Mouse (Mus musculus) lung, adult 2 months (tissue): ENCODE data around the gene Klk11. TPM values are rescaled to one million over a fixed set of nuclear protein-coding genes. Genes with fewer than 3 reads are reported as not detected.

Experiments
- DNase-seq: peaks from one replicate; pipeline ENCODE4 v3.0.0; 2022
- H3K4me1 ChIP-seq: fragments of 200-500 bp; 2 replicates; pipeline ENCODE4 v1.6.1; 2011; ENCODE audit warnings: low read length; ENCODE audit not compliant: control insufficient read depth, insufficient read depth
- H3K4me3 ChIP-seq: fragments of 200-500 bp; replicated peaks from 2 replicates; pipeline ENCODE3; 2011; ENCODE audit warnings: low read depth, mild to moderate bottlenecking, control low read depth, low read length; ENCODE audit errors: extremely low read depth
- CTCF ChIP-seq: fragments of 200-500 bp; IDR thresholded peaks from 2 replicates; pipeline ENCODE4 v1.5.1; 2011; ENCODE audit warnings: mild to moderate bottlenecking, low read length, control low read depth; ENCODE audit not compliant: insufficient read depth
- POLR2A ChIP-seq: fragments of 200-500 bp; IDR thresholded peaks from 2 replicates; pipeline ENCODE4 v1.6.1; 2011; ENCODE audit warnings: low read depth, mild to moderate bottlenecking, control low read depth, low read length, borderline replicate concordance; ENCODE audit errors: extremely low read depth
- WGBS: fragments of 180-500 bp; shearing (Covaris S2); methylation state at CpG from one replicate; pipeline ENCODE4 v1.1.7; 2018; 5-methylcytosine and 5-hydroxymethylcytosine counted together
- polyA plus RNA-seq: library from polyadenylated mRNA; depleted of rRNA; stranded (reverse); fragments of >200 nt; gene quantifications from 2 replicates; pipeline ENCODE4 v1.2.3, GENCODE M21; 2012; rRNA removed

Klk11 gene
- polyA plus RNA-seq, 1 experiment, result 26.4 TPM

DNA sequence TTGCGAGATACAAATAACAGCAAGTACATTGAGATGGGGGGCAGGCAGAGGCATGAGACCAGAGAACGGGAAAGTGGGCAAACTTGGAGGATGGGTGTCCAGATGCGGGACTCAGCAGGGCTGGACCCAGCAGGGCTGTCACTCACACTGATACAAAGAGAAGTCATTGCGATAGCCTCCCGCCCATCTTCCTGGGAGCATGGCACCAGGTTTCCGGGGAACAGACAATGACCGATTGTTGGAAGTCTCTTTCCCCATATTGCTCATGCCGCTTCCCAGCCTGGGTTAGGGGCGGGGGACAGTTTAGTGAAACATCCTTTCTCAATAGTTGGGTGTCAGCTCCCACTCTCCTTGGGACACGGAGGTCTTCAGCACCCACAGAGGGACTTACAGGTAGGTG, 49.8 kb downstream of the Klk11 start, which contains the start of gene Klk6:
Gene Klk6, plus strand, starts transcription at position 301 of the 400 bp plus-strand sequence.
- TF ChIP-seq CTCF (no peak), POLR2A (no peak)
- no peak for DNase-seq
- Histone ChIP-seq H3K4me1 (no peaks in the 10 kb centered on the region), H3K4me3 (no peak within 1 kb of the TSS)
- WGBS, result 82% methylated on average over 10 of the region's 10 CpGs

DNA sequence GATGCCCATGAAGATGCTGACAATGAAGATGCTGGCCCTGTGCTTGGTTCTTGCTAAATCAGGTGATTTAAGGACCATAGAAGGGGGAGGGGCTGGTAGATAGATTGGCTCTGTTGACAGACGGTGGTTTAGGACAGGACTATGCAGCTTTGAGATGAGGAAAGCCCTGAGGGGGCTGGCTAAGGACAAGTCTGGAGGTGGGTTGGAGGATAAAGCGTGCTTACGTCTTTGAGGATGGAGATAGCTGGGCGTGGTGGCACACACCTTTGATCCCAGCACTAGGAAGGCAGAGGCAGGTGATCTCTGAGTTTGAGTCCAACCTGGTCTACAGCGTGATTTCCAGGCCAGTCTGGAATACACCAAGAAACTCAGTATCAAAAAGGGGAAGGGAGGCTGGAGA, 51.7 kb downstream of the Klk11 start:
- no peak for TF ChIP-seq POLR2A
- TF ChIP-seq CTCF, result no peak
- WGBS, result 84% methylated on average over 5 of the region's 5 CpGs
- Histone ChIP-seq H3K4me3 (no peak overlapping the region), H3K4me1 (no peaks in the 10 kb centered on the region)
- no peak for DNase-seq

DNA sequence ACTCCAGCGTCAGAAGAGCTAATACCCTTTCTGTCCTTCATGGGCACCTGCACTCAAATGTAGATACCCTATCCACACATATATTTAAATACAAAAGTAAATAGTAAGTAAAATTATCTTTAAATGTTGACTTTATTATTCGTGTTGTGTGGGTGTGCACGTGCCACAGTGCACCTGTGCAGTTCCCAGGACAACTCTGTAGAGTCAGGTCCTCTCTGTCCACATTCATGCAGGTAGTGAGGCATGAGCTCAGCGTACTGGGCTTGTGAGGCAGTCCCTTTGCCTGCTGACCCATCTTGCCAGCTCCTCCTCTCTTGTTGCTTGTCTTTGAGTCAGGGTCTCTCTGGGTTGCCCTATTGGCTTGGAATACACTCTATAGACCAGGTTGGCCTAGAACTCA, 53.3 kb downstream of the Klk11 start:
- no peak overlapping the region for H3K4me3 ChIP-seq
- no peak for TF ChIP-seq CTCF
- H3K4me1 ChIP-seq, result no peaks in the 10 kb centered on the region
- DNase-seq, result no peak
- WGBS, result 73% methylated on average over 4 of the region's 4 CpGs

Other genes starting within 250 kb of the Klk11 start
- 11.6 and 15.3 TPM in 2 replicates for gene Cd33, start 230.2 kb upstream of the Klk11 start, polyA plus RNA-seq
- 1.6 and 1.8 TPM in 2 replicates for gene Zfp658, start 212.3 kb upstream of the Klk11 start, polyA plus RNA-seq
- gene Zfp719, start 195.0 kb upstream of the Klk11 start, polyA plus RNA-seq, result 2.0 and 2.5 TPM in 2 replicates
- 0.09 TPM in 1 of 2 replicates, not detected in the other for gene Zfp819, start 167.4 kb upstream of the Klk11 start, polyA plus RNA-seq
- not detected in 2 replicates for gene Ceacam18, start 139.9 kb upstream of the Klk11 start, polyA plus RNA-seq
- 4.8 and 7.0 TPM in 2 replicates for gene Siglece, start 114.4 kb upstream of the Klk11 start, polyA plus RNA-seq
- 9.8 and 11.5 TPM in 2 replicates for gene Ctu1, start 102.6 kb upstream of the Klk11 start, polyA plus RNA-seq
- 2.2 and 56.2 TPM in 2 replicates for gene Klk14, start 84.2 kb upstream of the Klk11 start, polyA plus RNA-seq
- gene Klk13, start 62.0 kb upstream of the Klk11 start, polyA plus RNA-seq, result 8.4 and 35.6 TPM in 2 replicates
- gene Klk12, start 5.7 kb upstream of the Klk11 start, polyA plus RNA-seq, result 5.8 TPM in 1 of 2 replicates, not detected in the other
- 1.7 and 117 TPM in 2 replicates for gene Klk10, start 6.4 kb downstream of the Klk11 start, polyA plus RNA-seq
- gene Klk9, start 17.3 kb downstream of the Klk11 start, polyA plus RNA-seq, result 11.6 TPM in 1 of 2 replicates, not detected in the other
- 14.5 and 23.8 TPM in 2 replicates for gene Klk8, start 23.0 kb downstream of the Klk11 start, polyA plus RNA-seq
- 4.6 TPM in 1 of 2 replicates, not detected in the other for gene Klk7, start 36.7 kb downstream of the Klk11 start, polyA plus RNA-seq
- 0.13 TPM in 1 of 2 replicates, not detected in the other for gene Klk6, start 49.9 kb downstream of the Klk11 start, polyA plus RNA-seq
- 2.7 TPM in 1 of 2 replicates, not detected in the other for gene Klk5, start 67.4 kb downstream of the Klk11 start, polyA plus RNA-seq
- not detected in 2 replicates for gene Klk4, start 106.6 kb downstream of the Klk11 start, polyA plus RNA-seq
- gene Klk15, start 159.1 kb downstream of the Klk11 start, polyA plus RNA-seq, result not detected in 2 replicates
- not detected in 2 replicates for gene Klk1b8, start 176.1 kb downstream of the Klk11 start, polyA plus RNA-seq
- not detected in 2 replicates for gene Klk1b1, start 192.1 kb downstream of the Klk11 start, polyA plus RNA-seq
- gene Klk1b9, start 201.5 kb downstream of the Klk11 start, polyA plus RNA-seq, result not detected in 2 replicates
- gene Klk1b11, start 221.3 kb downstream of the Klk11 start, polyA plus RNA-seq, result not detected in 2 replicates
- gene Klk1b26, start 237.6 kb downstream of the Klk11 start, polyA plus RNA-seq, result 0.11 TPM in 1 of 2 replicates, not detected in the other